Mouse (Mus musculus) kidney, postnatal 4 days (tissue): ENCODE measurements around the gene Ppp2ca.

ENCODE experiments used
- DNase-seq, 2 experiments: peaks; one replicate each; pipeline ENCODE4 v3.0.0; 2021; ENCODE audit warnings: mixed read lengths in 2 of 2

The Ppp2ca gene

DNA sequence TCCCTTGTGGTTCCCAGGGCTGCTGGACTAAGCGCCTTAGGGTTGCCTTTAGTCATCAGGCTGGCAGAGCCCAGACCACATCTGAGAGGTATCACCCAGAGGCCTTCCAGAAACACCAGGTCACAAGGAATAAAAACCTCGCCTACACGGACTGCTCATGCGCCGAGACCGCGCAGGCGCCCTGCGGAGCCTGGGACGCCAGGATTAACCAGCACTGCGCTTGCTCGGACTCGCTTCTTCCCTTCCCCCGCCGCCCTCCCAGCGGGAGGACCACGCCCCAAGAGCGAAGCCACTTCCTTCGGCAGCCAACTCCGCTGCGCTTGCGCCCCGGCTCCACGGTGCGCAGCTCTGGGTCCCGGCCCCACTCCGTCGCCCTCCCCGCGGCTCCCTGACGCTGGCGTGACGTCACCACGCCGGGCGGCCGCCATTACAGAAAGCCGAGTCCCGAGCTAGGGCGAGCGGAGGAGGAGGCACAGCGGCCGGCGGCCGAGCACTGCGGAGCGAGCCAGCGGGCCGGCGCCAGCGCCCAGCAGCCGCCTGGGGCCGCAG is at the start of gene Ppp2ca:
Ppp2ca (plus strand) TSS at position 284 of the 549 bp plus-strand sequence.
- peak; percentile 97 to 99 for DNase-seq

- no peak for DNase-seq
Observed at GRCm38 (mm10) chr11:52053371-52053770, 45.1 kb upstream of the Ppp2ca start.

GRCm38 (mm10) chr11:52054728-52055127 is 43.8 kb upstream of the Ppp2ca start:
- DNase-seq, result no peak

DNA sequence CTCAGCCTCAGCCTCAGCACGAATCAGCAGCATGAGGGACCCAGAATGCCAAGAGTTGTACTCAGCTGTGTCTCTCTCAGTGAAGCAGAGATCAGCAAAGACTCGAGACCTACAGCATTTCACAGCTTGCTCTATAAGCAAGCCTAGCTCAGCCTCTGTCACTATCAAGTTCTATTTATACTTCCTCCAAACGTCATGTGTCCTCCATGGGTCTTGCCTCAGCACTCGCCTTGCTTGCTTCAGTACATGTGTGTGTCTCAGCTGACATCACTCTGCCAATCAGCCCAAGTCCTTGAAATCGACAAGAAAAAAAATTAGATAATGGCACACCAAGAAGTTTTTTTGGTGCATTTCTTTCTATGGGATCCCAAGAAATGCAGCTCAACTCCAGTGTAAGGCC is 42.3 kb upstream of the Ppp2ca start:
- no peak for DNase-seq

DNA sequence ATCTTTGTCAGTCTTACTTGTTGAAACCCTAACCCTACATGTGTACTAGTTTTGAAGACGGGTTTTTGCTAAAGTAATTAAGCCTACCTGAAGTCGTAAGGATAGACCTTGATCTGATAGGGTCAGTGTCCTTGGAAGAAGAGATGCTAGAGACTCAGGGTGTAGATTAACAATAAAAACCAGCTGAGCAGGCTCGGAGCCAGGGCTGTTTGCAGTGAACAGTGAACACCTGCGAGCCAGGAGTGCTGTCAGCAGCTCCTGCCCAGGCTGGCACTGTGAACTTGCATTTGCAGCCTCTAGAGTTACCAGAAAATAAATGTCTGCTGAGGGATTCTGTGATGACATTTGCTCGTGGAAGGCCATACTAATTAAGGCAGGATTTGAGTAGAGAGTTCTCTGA is 39.5 kb upstream of the Ppp2ca start:
- DNase-seq, result no peak

GRCm38 (mm10) chr11:52060315-52060714 is 38.2 kb upstream of the Ppp2ca start:
- DNase-seq, result no peak

DNA sequence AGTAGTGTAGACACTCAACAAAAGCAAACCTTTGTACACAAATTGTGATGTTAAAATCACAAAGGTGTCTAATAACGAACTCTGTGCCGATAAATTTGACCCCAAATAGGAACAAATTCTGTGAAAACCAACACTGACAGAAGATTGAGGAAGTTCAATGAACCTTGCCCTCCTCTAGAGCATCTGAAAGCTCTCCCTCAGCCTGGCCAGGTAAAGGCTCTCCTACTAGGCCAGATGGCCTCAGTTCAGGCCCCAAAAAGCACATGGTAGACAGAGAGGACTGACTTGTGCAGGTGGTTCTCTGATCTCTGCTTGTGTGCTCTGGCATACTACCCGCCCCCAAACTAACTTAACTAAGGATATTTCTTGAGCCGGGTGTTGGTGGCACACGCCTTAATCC is 36.1 kb upstream of the Ppp2ca start:
- no peak for DNase-seq

DNA sequence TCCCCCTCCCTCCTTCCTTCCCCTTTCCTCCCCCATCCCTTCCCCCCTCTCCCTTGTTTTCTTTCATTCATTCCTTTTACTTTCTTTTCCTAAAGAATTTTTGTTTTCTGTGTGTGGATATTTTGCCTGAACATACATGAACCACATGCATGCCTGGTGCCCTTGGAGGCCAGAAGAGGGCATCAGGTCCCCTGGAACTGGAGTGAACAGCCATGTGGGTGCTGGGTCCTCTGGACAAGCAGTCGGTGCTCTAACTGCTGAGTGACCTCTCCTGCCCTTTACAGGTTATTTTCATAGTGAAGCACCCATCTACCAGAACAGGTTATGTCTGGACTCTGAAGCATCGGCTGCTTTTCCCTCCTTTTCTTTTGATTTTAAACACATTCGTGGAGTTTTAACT is 34.1 kb upstream of the Ppp2ca start:
- DNase-seq, result no peak

- DNase-seq, result no peak
Observed at GRCm38 (mm10) chr11:52065841-52066240, 32.6 kb upstream of the Ppp2ca start.

DNA sequence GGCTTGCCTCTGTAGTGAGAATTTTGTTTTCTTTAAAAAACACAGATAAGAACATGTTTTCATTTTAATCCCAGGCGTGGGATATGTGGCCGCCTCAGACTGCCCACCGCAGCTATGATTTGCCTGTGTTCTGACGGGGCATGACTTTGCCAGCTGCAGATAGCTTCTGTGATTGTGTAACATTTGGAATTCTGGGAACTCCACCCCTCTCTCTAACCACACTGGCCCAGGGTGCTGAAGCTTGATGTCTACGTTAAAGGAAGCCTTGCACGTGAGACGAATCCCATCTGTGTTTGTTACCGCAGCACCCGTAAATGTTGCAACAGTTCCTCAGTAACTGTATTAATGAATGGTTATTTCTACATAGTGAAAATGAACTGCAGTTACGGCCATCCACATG is 26.7 kb upstream of the Ppp2ca start:
- DNase-seq, result no peak

GRCm38 (mm10) chr11:52073528-52074170 is 24.8 kb upstream of the Ppp2ca start:
- no peak for DNase-seq

DNA sequence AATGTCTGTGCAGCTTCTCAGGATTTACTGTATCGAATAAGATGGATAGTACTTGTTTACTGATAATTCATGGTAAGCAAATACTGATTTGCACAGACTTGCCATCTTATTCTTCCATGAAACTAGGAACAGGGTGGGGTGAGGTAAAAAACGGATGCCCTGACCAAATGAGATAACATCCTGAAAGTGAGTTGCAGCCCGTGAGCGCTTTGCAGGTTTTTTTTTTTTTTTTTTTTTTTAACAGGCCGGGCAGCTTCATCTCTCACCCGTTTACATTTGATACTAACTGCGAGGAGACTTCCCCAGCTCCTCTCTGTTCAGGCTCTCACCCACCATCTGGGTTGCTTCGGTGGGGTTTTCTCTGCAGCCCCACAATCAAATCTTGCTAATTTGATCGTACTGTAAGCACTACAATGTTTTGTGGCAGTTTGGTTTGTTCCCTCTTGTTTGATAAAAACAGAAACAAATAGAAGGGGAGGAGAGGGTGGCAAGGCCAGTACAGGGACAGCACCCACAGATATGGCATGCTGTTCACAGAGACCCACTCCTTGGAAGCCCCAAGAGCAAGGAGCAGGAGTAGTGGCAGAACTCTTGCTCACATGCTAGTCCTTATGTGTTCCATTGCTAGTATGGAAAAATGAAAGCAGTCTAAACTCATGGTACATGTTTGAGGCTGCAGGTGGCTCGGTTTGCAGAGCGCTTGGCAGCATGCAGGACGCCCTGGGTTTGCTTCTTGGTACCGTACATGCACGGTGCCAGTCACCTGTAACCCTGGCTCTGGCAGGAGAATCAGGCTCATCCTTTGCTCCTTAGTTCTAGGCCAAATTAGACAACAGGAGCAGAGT is 23.6 kb upstream of the Ppp2ca start:
- DNase-seq, result no peak

GRCm38 (mm10) chr11:52075794-52076633 is 22.5 kb upstream of the Ppp2ca start:
- no peak for DNase-seq

DNA sequence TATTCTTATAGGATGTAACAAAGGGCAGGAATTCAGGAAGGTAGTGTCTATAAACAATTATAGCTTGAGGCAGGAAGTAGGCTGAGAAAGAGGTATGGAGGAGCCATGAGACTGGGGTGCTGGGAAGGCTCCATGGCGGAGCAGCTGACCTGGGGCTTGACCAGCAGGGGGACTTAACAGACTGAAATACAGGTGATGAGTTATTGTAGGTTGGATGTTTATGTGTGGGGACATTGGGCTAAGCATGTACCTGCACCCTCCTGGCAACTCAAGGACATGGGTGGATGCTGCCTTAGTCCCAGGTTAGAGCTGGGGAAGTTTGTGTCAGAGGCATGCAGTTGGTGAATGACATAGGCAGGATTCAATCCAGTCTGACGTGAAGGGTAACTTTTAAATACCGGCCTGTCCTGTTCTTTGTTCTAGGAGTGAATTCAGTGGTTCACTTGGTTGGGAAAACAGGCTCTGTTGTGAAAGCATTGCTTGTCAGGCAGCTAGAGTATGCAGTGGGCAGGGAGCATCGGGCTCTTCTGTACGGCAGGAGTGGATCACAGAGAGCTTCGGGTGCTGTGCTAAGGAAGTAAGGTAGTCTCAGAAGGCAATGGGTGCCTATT is 21.6 kb upstream of the Ppp2ca start:
- DNase-seq, result no peak

DNA sequence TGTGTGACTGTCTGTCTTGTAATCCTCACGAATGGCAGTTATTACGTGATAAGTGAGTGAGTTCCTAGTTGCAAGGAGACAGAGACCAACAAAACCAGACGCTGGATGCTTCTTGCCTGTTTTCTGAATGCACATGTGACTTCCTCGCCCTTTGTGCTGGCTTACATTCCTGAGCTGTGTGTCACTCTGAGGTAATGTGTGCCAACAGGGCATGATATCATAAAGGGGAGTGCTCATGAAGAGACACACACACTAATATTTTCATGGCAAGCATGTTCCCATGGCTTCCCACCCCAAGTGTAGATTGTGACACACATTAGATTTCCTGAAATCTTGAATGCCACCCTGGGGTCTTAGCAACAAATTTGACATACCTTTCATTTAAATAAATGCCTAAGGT is 20.5 kb upstream of the Ppp2ca start:
- DNase-seq, result no peak

DNA sequence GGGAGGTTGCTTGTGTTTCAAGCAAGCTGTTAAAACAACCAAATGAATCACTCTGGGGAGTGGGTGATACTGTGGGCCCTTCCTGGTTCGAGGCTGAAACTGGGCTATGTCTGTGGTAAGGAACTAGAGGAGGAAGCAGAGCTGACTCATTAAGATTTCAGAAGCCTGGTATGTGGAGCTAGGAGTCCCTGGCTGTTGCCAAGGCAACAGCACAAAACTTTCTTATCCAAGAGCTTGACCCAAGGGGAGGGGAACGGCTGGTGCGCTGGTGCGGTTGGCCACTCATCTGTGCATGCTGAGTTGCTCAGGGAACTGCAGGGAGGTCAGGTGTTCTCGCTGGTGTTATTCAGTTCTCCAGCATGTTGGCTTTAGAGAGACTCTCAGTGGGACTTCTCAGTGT is 18.5 kb upstream of the Ppp2ca start:
- DNase-seq, result peak; percentile 42 to 62

- DNase-seq, result no peak
Observed at GRCm38 (mm10) chr11:52080656-52081055, 17.8 kb upstream of the Ppp2ca start.

GRCm38 (mm10) chr11:52085857-52086203 is 12.7 kb upstream of the Ppp2ca start:
- DNase-seq, result no peak

DNA sequence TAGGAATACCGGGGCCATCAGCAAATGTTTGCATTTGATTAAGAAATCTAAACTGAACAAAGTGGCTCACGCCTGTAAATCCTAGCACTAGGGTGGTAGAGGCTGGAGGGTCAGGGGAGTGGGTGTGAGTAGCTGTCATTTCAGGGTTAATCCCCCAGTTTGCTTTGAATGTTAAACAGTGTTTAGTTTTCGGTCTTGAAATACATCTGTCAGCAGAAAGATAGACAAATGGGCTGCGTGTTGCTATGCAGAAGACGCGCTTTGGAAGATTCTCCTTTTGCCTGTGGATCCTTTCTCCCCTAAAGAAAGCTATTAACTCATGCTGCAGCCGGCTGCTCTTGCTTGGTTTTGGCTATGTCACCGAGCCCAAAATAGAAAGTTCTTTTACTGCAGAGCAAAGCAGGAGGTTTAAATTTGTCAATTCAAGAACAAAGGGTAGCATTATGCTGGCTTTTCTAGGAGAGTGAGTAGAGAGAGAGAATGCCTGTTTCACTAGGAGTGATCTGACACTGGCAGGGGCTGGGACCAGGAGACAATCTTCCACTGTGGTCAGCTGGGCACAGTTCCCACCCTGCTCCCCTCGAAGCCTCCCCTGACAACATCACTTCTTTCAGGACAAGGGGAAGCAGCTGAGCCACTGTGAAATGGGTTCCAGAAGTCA is 12.1 kb upstream of the Ppp2ca start:
- DNase-seq, result no peak

- DNase-seq, result peak; percentile 15 to 28
Observed at GRCm38 (mm10) chr11:52089291-52089690, 9.2 kb upstream of the Ppp2ca start.

DNA sequence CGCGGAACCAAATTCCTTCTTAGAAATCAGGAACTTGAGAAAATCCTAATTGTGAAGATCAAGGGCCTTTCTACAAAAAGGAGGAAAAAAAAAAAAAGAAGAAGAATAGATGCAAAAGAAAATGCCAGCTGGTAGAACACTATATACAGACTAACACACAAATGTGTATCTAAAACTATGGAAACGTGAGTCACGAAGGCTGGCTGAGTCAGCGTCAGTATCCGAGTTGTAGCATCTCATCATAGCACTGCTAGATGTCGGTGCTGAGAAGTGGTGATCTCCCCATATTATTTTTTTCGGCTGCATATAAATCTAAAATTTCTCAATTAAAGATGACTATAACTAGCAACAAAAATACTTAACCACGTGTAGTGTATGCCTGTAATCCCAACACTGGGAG is 7.2 kb upstream of the Ppp2ca start:
- DNase-seq, result no peak

DNA sequence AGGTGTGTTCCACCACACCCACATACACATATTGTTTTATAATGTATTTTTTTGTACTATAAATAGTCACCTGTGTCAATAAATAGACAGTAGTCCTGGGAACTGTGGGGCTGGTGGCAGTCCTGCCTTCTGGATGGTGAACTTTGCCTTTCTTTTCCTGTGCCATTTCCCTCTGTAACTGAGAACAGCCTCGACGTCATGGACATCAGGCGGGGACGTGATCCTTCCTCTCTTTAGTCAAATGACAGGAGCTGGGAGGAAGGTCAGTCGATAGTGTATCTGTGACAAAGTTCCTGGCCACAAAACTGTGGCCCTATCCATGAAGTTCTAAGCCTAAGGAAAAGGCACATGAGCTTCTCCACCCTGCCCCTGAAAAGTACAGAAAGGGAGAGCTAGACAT is 3.9 kb upstream of the Ppp2ca start:
- DNase-seq, result peak in 1 of 2 experiments; percentile 7
